Mouse (Mus musculus) cerebellum, adult 11 months (tissue): ENCODE measurements around the gene Nr0b2.
A peak's percentile ranks its signal among the peaks of the same experiment; 100 is the strongest.

Experiments used
- DNase-seq: peaks from one replicate; pipeline ENCODE4 v3.0.0; 2022

Gene Nr0b2

GRCm38 (mm10) chr4:133563123-133563571 lies 10.0 kb downstream of the Nr0b2 start:
- peak; percentile 80 for DNase-seq

DNA sequence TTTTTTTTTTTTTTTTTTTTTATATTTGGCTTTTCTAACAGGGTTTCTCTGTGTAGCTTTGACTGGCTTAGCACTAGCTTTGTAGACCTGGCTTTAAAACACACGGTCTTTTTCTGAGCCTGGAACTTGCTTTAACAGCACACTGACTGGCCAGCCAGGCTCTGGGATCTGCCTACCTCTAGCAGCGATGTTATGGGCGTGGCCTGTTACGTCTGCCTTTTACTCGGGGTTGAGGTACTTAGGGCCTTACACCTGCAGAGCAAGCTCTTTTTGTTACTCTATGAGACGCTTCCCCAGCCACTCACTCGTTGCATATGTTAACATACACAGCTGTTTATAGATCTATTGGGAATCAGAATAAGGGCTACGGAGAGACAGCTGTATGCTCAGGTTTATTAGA lies 14.1 kb downstream of the Nr0b2 start:
- no peak for DNase-seq

DNA sequence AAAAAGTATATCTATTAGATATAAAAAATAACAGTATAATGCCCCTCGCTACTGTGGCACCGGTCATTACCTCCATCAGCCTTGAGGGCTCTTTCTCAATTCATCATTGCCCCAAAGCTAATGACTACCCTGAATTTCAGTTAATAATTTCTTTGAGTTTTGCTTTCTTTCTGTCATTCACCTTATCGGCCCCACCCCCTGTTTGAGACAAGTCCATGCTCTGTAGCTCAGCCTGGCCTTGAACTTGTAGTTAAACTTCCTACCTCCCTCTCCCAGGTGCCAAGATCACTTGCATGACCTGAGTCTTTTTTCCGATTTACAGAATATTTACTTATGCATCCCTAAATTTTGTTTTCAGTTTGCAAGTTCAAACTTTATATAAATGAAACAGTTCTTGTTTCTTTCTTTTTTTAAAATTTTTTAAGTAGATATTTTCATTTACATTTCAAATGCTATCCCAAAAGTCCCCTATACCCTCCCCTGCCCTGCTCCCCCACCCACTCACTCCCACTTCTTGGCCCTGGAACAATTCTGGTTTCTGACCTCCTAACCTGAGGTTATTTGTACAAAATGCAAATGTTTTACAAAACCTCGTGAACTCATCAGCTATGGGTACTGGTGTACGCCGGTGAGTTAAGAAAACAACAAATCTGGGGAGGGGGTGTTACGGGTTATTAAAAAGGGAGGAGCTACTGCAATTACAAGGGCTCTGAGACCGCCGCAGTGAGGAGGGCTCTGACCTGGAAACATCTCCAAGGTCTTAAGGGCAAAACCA lies 16.3 kb downstream of the Nr0b2 start:
- no peak for DNase-seq

DNA sequence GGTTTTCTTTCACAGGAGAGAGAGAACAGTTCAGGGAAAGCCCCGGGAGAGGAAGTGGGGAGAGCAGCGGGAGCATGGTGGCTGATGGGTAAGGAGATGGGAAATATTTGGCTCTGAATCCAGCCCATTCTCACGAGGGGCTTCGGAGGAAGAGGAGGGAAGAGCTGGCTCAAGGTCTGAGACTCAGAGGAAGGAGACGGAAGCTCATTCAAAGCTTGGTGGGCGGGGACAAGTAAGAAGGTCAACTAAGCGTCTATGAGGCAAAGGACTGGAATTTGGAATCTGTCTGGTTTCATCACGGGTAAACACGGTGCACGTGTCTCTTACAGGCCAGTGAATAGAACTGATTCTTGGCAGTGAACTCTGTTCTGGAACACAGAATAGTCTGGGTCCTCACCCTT lies 16.9 kb downstream of the Nr0b2 start:
- no peak for DNase-seq

GRCm38 (mm10) chr4:133574070-133574842 lies 21.1 kb downstream of the Nr0b2 start, which contains the start of gene Gpatch3:
TSS of gene Gpatch3 (plus strand) at chr4:133574745.
- peak; percentile 88 for DNase-seq

DNA sequence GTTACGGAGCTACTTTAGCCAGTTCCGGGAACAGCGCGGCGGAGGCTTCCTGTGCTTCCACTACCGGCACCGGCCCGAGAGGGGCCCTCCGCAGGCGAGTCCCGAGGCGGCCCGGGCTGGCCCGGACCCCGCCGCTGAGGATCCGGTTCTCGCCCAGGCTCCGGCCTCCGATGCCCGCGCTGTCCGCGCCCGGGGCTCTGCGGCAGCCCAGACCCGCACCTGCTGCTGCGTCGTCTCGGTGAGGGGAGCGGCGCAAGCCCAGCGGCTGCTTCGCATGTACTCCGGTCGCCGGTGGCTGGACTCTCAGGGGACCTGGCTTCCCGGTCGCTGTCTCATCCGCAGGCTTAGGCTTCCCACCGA lies 21.6 kb downstream of the Nr0b2 start:
- DNase-seq, result no peak

GRCm38 (mm10) chr4:133577983-133578382 lies 24.8 kb downstream of the Nr0b2 start:
- no peak for DNase-seq

GRCm38 (mm10) chr4:133583690-133584058 lies 30.5 kb downstream of the Nr0b2 start:
- no peak for DNase-seq

GRCm38 (mm10) chr4:133584059-133584951 lies 31.1 kb downstream of the Nr0b2 start, which contains the start of gene Gpn2:
TSS of gene Gpn2 (plus strand) at chr4:133584362.
- DNase-seq, result peak; percentile 61

DNA sequence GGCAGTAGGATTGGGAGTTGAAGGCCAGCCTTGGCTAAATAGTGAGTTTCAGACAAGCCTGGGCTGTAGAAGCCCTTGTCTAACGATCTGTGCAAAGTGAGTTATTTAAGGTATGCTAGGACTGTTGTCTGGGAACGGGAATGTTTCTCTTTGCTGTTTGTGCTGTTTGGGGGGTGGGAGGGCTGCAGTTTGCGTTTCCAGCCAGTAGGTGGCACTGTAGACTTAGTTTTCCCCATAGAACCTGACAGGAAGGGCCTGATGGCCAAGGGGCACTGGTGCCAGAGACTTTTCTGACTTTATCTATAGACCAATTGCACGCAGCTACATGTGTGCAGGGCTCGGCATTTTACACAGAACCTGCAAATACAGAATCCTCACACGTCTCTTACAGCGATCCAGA lies 39.4 kb downstream of the Nr0b2 start:
- DNase-seq, result peak; percentile 49

DNA sequence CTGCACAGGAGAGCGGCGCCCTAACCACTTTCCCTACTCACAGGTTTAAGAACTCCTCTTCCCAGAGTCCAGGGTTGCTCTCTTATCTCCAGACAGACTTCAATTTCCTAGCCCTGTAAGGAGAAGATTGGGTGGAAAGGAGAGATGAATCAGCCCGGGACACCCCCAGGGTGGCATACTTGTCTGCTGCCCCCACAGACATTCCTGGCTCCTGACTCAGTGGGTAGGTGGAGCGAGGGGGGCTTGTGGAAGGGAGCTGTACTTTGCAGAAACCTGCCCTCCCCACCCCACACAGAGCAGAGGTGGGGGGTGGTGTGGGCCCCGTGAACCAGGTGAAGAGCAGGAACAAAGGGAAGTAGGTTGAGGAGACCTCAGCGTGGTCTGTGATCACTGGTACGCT lies 42.4 kb downstream of the Nr0b2 start:
- DNase-seq, result no peak

DNA sequence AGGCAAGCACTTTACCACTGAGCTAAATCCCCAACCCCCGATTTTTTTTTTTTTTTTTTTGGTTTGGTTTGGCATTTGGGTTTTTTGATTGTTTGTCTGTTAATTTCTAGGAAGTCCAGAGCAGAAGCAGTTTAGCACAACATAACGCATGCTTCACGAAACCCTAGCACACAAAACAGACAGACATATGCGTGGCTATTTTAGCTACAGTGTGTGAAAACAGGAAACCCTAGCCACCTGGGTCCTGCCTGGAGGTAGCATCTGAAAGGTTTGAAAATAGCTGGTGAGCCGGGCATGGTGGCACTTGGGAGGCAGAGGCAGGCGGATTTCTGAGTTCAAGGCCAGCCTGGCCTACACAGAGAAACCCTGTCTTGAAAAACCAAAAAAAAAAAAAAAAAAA lies 42.9 kb downstream of the Nr0b2 start:
- DNase-seq, result no peak

- no peak for DNase-seq
These were observed 45.4 kb downstream of the Nr0b2 start for GRCm38 (mm10) chr4:133598616-133599015.

GRCm38 (mm10) chr4:133599116-133599515 lies 45.9 kb downstream of the Nr0b2 start:
- no peak for DNase-seq

GRCm38 (mm10) chr4:133599571-133600073 lies 46.4 kb downstream of the Nr0b2 start:
- peak; percentile 62 for DNase-seq

GRCm38 (mm10) chr4:133600306-133600705 lies 47.1 kb downstream of the Nr0b2 start:
- DNase-seq, result no peak

GRCm38 (mm10) chr4:133601721-133602218 lies 48.6 kb downstream of the Nr0b2 start, which contains the start of gene Sfn:
TSS of gene Sfn (minus strand) at chr4:133602168.
- DNase-seq, result peak; percentile 40

DNA sequence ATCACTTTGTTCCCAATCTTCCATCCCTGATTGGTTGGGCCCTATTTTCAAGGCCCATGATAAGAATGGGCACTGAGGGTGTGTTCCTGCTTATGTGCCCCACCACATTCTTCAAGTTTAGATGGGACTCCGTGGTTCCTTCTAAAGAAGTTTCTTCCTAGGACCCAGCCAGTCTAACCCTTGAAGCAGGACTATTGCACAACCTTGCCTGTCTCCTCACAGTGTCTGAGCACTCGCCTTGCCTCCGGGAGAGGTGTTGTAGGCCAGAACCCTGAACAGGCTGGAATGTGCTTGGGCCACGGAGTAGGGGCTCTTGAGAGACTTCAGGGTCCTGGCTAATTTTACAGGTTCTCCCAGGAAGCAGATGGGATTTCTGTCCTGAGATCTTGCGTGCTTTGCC lies 49.9 kb downstream of the Nr0b2 start:
- no peak for DNase-seq

DNA sequence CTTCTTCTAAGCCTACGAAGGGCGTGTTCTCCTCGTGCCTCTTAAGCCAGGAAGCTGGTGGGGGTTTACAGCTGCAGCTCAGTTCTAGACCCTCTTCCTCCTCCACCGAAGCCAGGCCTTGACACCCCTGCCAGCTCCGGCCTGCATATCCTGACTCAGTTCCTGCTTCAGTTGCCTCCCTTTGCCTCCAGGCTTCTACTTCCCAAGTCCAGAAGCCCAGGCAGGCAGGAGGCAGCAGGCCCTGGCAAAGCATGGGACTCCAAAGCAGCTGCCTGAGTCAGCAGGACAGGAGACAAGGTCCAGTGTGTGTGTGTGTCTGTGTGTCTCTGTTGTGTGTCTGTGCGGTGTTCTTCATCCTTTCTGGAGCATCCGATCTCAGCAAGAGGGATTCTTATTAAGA lies 51.0 kb downstream of the Nr0b2 start:
- DNase-seq, result no peak

DNA sequence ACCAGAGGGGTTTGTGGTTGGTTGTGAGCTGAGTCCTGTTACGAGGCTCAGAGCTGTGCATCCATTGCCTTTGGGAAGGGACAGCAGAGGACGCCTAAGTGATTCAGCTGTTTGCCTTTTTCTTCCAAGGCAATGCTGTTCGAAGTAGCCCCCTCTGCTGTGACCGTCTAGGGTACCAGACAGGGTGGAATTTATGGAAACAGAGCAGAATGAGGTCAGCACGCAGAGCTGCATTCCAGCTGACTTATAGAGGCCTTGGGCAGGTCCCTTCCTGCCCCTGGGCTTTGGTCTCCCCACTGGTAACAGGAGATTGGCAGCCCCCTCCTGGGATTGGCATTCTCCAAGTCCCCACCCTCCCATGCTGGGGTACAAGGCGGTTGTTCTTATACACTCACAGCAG lies 51.7 kb downstream of the Nr0b2 start:
- DNase-seq, result no peak

GRCm38 (mm10) chr4:133605330-133605729 lies 52.2 kb downstream of the Nr0b2 start:
- no peak for DNase-seq
